Mouse (Mus musculus): ENCODE results near the gene Gm5475. TPM values are rescaled to one million over a fixed set of nuclear protein-coding genes. Genes with fewer than 3 reads are reported as not detected.
"Not testable (repeated sequence)": the region's sequence is repeated elsewhere in the genome, so short reads cannot be mapped to it uniquely, and the experiment has no call there.

Gm5475 gene
- polyA plus RNA-seq (2014; fragmentation: Nextera tagmentation; extraction: Ambion mirVana), result not detected in 2 replicates

DNA sequence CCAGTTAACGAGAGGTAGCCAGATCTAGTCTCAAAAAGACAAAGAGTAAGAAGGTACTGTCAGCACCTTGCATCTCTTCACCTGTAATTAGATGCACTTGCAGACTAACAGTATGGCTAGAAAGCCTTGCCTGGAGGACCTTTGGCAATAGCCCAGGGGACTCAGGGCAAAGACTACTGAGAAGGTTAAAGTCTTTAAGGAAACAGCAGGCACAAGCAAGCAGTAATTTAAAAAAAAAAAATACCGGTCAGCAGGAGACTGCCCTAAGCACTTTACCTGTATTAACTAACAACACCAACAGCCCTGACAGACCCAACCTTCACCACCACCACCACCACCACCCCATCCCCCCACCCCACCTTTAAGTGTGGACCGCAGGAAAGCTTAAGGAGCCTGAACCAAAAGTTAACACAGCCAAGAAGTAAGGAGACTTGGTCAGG is at the start of gene Gm5475:
Gene Gm5475, plus strand, starts transcription at position 390 of the 440 bp plus-strand sequence.
- peak within 1 kb of the TSS; percentile 78 for H3K4me2 ChIP-seq (ENCODE audit: low read depth, low read length)
- H3K9ac ChIP-seq (replicated peaks; ENCODE audit: low read depth, low read length), result peak within 1 kb of the TSS; percentile 94
- H3K36me3 ChIP-seq (ENCODE audit: control insufficient read depth, insufficient read depth, low read length); H3K9me3 ChIP-seq (ENCODE audit: control insufficient read depth, low read length); ATAC-seq (ENCODE audit: low read depth); H3K27me3 ChIP-seq (ENCODE audit: control insufficient read depth, insufficient read depth, low read length): not testable (repeated sequence)
- peaks cover 17% of the 10 kb centered on the region for H3K4me1 ChIP-seq (ENCODE audit: control insufficient read depth, insufficient read depth, low read length)
- WGBS, result 39% methylated on average over 3 of the region's 3 CpGs
- peak within 1 kb of the TSS; percentile 96 for H3K4me3 ChIP-seq (ENCODE audit: low read depth, low read length)
- peak within 1 kb of the TSS; percentile 39; the same call in 1 of the 2 replicates for H3K27ac ChIP-seq (ENCODE audit: low read depth, low read length)

- no peak overlapping the region for H3K4me3 ChIP-seq (ENCODE audit: low read depth, low read length)
These were observed 46.9 kb upstream of the Gm5475 start for GRCm38 (mm10) chr15:100375066-100375465.

GRCm38 (mm10) chr15:100377847-100378505 is 44.0 kb upstream of the Gm5475 start:
- H3K4me1 ChIP-seq (ENCODE audit: control insufficient read depth, insufficient read depth, low read length); H3K36me3 ChIP-seq (ENCODE audit: control insufficient read depth, insufficient read depth, low read length); H3K9ac ChIP-seq (replicated peaks; ENCODE audit: low read depth, low read length); H3K27ac ChIP-seq (ENCODE audit: low read depth, low read length); H3K27me3 ChIP-seq (ENCODE audit: control insufficient read depth, insufficient read depth, low read length); H3K4me3 ChIP-seq (ENCODE audit: low read depth, low read length); H3K4me2 ChIP-seq (ENCODE audit: low read depth, low read length); H3K9me3 ChIP-seq (ENCODE audit: control insufficient read depth, low read length): not testable (repeated sequence)
- ATAC-seq (ENCODE audit: low read depth), result 0 out of 2 replicates have a peak, but pooled peaks have one; percentile 28
- 41% methylated on average over 4 of the region's 9 CpGs for WGBS

More at GRCm38 (mm10) chr15:100375066-100375465, 46.9 kb upstream of the Gm5475 start:
- no peak for ATAC-seq (ENCODE audit: low read depth)
- no peaks in the 10 kb centered on the region for H3K36me3 ChIP-seq (ENCODE audit: control insufficient read depth, insufficient read depth, low read length)
- no peaks in the 10 kb centered on the region for H3K4me1 ChIP-seq (ENCODE audit: control insufficient read depth, insufficient read depth, low read length)
- no peak overlapping the region for H3K9ac ChIP-seq (replicated peaks; ENCODE audit: low read depth, low read length)
- H3K4me2 ChIP-seq (ENCODE audit: low read depth, low read length), result no peak overlapping the region
- no peaks in the 10 kb centered on the region for H3K9me3 ChIP-seq (ENCODE audit: control insufficient read depth, low read length)
- H3K27me3 ChIP-seq (ENCODE audit: control insufficient read depth, insufficient read depth, low read length), result no peaks in the 10 kb centered on the region
- H3K27ac ChIP-seq (ENCODE audit: low read depth, low read length), result no peak overlapping the region
- WGBS, result 35% methylated on average over 5 of the region's 5 CpGs

DNA sequence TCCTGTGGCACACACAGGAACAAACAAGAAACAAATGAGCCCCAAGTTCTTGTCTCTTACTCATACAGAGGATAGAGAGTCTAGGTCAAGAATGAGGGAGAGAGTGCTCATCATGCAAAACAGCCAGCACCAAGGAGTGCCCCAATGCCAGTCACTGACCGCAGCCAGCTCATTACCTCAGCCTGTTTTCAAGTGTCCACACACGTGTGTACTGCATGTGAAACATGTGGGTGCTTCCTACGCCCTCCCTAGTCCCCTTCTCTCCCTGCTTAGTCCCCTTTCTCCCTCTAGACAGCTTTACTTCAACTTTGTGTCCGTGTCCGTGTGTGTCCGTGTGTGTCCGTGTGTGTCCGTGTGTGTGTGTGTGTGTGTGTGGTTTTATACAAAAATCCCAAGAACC is 42.3 kb upstream of the Gm5475 start:
- Histone ChIP-seq H3K27me3 (ENCODE audit: control insufficient read depth, insufficient read depth, low read length) (no peaks in the 10 kb centered on the region), H3K9ac (replicated peaks; ENCODE audit: low read depth, low read length) (no peak overlapping the region), H3K4me1 (ENCODE audit: control insufficient read depth, insufficient read depth, low read length) (no peaks in the 10 kb centered on the region), H3K9me3 (ENCODE audit: control insufficient read depth, low read length) (no peaks in the 10 kb centered on the region), H3K27ac (ENCODE audit: low read depth, low read length) (no peak overlapping the region), H3K4me3 (ENCODE audit: low read depth, low read length) (no peak overlapping the region), H3K36me3 (ENCODE audit: control insufficient read depth, insufficient read depth, low read length) (no peaks in the 10 kb centered on the region), H3K4me2 (ENCODE audit: low read depth, low read length) (no peak overlapping the region)
- WGBS, result 88% methylated on average over 8 of the region's 8 CpGs
- ATAC-seq (ENCODE audit: low read depth), result no peak

GRCm38 (mm10) chr15:100380104-100380503 is 41.8 kb upstream of the Gm5475 start:
- no peak overlapping the region for H3K4me3 ChIP-seq (ENCODE audit: low read depth, low read length)
- H3K9ac ChIP-seq (replicated peaks; ENCODE audit: low read depth, low read length), result no peak overlapping the region
- WGBS, result 73% methylated on average over 2 of the region's 2 CpGs
- H3K36me3 ChIP-seq (ENCODE audit: control insufficient read depth, insufficient read depth, low read length), result no peaks in the 10 kb centered on the region
- H3K4me1 ChIP-seq (ENCODE audit: control insufficient read depth, insufficient read depth, low read length), result no peaks in the 10 kb centered on the region
- ATAC-seq (ENCODE audit: low read depth), result no peak
- H3K27me3 ChIP-seq (ENCODE audit: control insufficient read depth, insufficient read depth, low read length), result no peaks in the 10 kb centered on the region
- H3K27ac ChIP-seq (ENCODE audit: low read depth, low read length), result no peak overlapping the region
- no peak overlapping the region for H3K4me2 ChIP-seq (ENCODE audit: low read depth, low read length)
- H3K9me3 ChIP-seq (ENCODE audit: control insufficient read depth, low read length), result no peaks in the 10 kb centered on the region

- no peak overlapping the region for H3K9ac ChIP-seq (replicated peaks; ENCODE audit: low read depth, low read length)
- ATAC-seq (ENCODE audit: low read depth), result no peak
- no peaks in the 10 kb centered on the region for H3K27me3 ChIP-seq (ENCODE audit: control insufficient read depth, insufficient read depth, low read length)
- no peak overlapping the region for H3K4me3 ChIP-seq (ENCODE audit: low read depth, low read length)
- H3K27ac ChIP-seq (ENCODE audit: low read depth, low read length), result no peak overlapping the region
- H3K36me3 ChIP-seq (ENCODE audit: control insufficient read depth, insufficient read depth, low read length), result no peaks in the 10 kb centered on the region
- 91% methylated on average over 9 of the region's 9 CpGs for WGBS
- H3K4me1 ChIP-seq (ENCODE audit: control insufficient read depth, insufficient read depth, low read length), result no peaks in the 10 kb centered on the region
- no peak overlapping the region for H3K4me2 ChIP-seq (ENCODE audit: low read depth, low read length)
- H3K9me3 ChIP-seq (ENCODE audit: control insufficient read depth, low read length), result no peaks in the 10 kb centered on the region
These were observed 36.2 kb upstream of the Gm5475 start for GRCm38 (mm10) chr15:100385705-100386104.

DNA sequence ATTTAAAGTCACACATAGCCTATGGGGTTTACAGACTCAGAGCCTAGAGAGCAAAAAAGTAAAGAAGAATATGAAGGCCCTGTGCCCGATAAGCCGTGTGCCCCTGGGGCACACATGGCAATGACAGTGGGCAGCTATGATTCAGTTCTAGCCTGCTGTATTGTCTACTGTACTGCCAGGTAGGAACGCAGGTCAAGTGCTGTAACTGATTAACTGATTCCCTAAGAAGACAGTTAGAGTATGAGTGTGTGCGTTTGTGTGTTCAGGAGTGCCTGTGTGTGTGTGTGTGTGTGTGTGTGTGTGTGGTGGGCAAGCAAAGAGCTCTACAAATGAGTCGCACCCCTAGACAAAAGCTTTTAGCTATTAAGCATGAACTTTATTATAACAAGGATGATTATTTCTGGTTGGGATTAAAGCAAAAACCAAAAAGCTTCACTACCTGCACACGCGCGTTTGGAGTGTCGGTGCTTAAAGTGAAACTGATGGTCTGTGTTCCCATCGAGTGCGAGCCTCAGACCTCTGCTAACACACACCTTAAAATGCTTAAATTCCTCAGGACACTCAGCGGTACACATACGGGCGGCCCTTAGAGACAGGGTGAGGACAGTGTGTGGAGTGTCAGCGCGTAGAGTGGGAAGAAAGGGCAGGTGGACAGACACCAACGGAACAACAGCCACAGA is 34.3 kb upstream of the Gm5475 start:
- H3K9ac ChIP-seq (replicated peaks; ENCODE audit: low read depth, low read length), result no peak overlapping the region
- WGBS, result 95% methylated on average over 17 of the region's 17 CpGs
- no peak overlapping the region for H3K27ac ChIP-seq (ENCODE audit: low read depth, low read length)
- H3K4me2 ChIP-seq (ENCODE audit: low read depth, low read length), result no peak overlapping the region
- no peaks in the 10 kb centered on the region for H3K27me3 ChIP-seq (ENCODE audit: control insufficient read depth, insufficient read depth, low read length)
- H3K9me3 ChIP-seq (ENCODE audit: control insufficient read depth, low read length), result no peaks in the 10 kb centered on the region
- H3K36me3 ChIP-seq (ENCODE audit: control insufficient read depth, insufficient read depth, low read length), result no peaks in the 10 kb centered on the region
- no peak for ATAC-seq (ENCODE audit: low read depth)
- no peak overlapping the region for H3K4me3 ChIP-seq (ENCODE audit: low read depth, low read length)
- no peaks in the 10 kb centered on the region for H3K4me1 ChIP-seq (ENCODE audit: control insufficient read depth, insufficient read depth, low read length)

- no peak for ATAC-seq (ENCODE audit: low read depth)
- WGBS, result 95% methylated on average over 16 of the region's 16 CpGs
- H3K27ac ChIP-seq (ENCODE audit: low read depth, low read length), result no peak overlapping the region
These were observed 33.6 kb upstream of the Gm5475 start for GRCm38 (mm10) chr15:100388224-100388835.

GRCm38 (mm10) chr15:100388886-100389285 is 33.1 kb upstream of the Gm5475 start:
- Histone ChIP-seq H3K4me3 (ENCODE audit: low read depth, low read length) (no peak overlapping the region), H3K27ac (ENCODE audit: low read depth, low read length) (no peak overlapping the region), H3K27me3 (ENCODE audit: control insufficient read depth, insufficient read depth, low read length) (no peaks in the 10 kb centered on the region), H3K9me3 (ENCODE audit: control insufficient read depth, low read length) (no peaks in the 10 kb centered on the region), H3K4me1 (ENCODE audit: control insufficient read depth, insufficient read depth, low read length) (no peaks in the 10 kb centered on the region), H3K9ac (replicated peaks; ENCODE audit: low read depth, low read length) (no peak overlapping the region), H3K36me3 (ENCODE audit: control insufficient read depth, insufficient read depth, low read length) (no peaks in the 10 kb centered on the region), H3K4me2 (ENCODE audit: low read depth, low read length) (no peak overlapping the region)
- 65% methylated on average over 9 of the region's 9 CpGs for WGBS
- ATAC-seq (ENCODE audit: low read depth), result no peak

More at GRCm38 (mm10) chr15:100388224-100388835, 33.6 kb upstream of the Gm5475 start:
- no peak overlapping the region for H3K9ac ChIP-seq (replicated peaks; ENCODE audit: low read depth, low read length)
- H3K4me2 ChIP-seq (ENCODE audit: low read depth, low read length), result no peak overlapping the region
- H3K4me1 ChIP-seq (ENCODE audit: control insufficient read depth, insufficient read depth, low read length), result no peaks in the 10 kb centered on the region
- no peaks in the 10 kb centered on the region for H3K36me3 ChIP-seq (ENCODE audit: control insufficient read depth, insufficient read depth, low read length)
- no peaks in the 10 kb centered on the region for H3K9me3 ChIP-seq (ENCODE audit: control insufficient read depth, low read length)
- H3K4me3 ChIP-seq (ENCODE audit: low read depth, low read length), result no peak overlapping the region
- no peaks in the 10 kb centered on the region for H3K27me3 ChIP-seq (ENCODE audit: control insufficient read depth, insufficient read depth, low read length)

Data from neural tube, embryonic 14.5 days (tissue).